ENCODE assay signal across 16 mouse cellular contexts in the genomic region with DNA sequence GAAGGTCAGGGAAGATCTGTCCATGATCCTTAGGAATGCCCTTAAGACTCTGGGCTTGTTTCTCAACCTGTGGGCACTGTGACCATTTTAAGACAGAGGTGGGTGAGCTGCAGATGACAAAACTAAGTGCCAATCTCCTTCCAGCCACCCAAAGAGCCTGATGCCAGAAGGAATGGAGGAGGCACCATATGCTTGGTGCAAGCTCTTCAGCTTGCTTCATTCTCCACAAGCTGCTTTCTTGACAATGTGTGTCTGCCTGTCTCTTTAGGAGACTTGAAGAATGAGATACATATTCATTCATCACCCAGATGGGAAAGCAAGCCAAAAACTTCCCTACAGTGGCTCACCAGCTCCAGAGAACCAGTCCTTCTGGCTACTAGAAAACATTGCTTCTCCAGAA.
DNase-seq lines count a peak whose midpoint lies in the region; ATAC-seq lines count a peak whose summit lies in the region.
"Had no signal": no experiment of that assay in that cellular context is flagged by ENCODE, and none has a peak within 500 bp of the region (broad histone marks: within the 10 kb centered on the region; RNA-seq: fewer than 3 reads in every experiment).

No protein-coding gene starts in this region.

- peak; percentile 94 for DNase-seq in brain, adult 2 months (ENCODE audit: low read depth, low spot score)
- DNase-seq in frontal cortex, adult 2 months (ENCODE audit: extremely low spot score in 1 of 2, low spot score in 1 of 2), result peak; percentile 80 to 84
- DNase-seq in layer of hippocampus, postnatal 36 days, result peak; percentile 47 to 53
- DNase-seq in right cerebral cortex, postnatal 10 days (ENCODE audit: low spot score in 2 of 2), result peak; percentile 60 to 84
- no peak for DNase-seq in cerebellum, postnatal 10 days
- no peak for DNase-seq in spleen, adult 12 weeks (ENCODE audit: low spot score)
- DNase-seq: adrenal gland, postnatal 36 days; cerebellum, adult 9-10 months; embryo, embryonic 11 days; heart, adult 18-20 months; kidney, adult 2 months; kidney, postnatal 36 days; retina, postnatal 1 day; thymus, adult 18-20 months had no signal

- no peak for ATAC-seq in CD4-positive, CD25-positive, alpha-beta regulatory T cell, adult 4 months
- ATAC-seq: liver, embryonic 12.5 days had no signal

Comparison
In these comparisons a context has a peak if more than half of its experiments do, and no peak if none do; other contexts are left out.
1. DNase-seq: peak in brain, adult 2 months (single experiment), frontal cortex, adult 2 months (2 of 2), layer of hippocampus, postnatal 36 days (2 of 2) and right cerebral cortex, postnatal 10 days (2 of 2); none in cerebellum, postnatal 10 days (0 of 2) and spleen, adult 12 weeks (single experiment).